Mouse (Mus musculus) testis, postnatal 10 days (tissue): ENCODE results near the gene Tradd.
"Not testable (repeated sequence)": the region's sequence is repeated elsewhere in the genome, so short reads cannot be mapped to it uniquely, and the experiment has no call there.

Source experiments
- DNase-seq: peaks from one replicate; pipeline ENCODE4 v3.0.0; 2021; ENCODE audit warnings: low spot score

Tradd gene

GRCm38 (mm10) chr8:105241016-105241415 lies 23.4 kb downstream of the Tradd start:
- DNase-seq = no peak

GRCm38 (mm10) chr8:105237442-105238142 lies 26.8 kb downstream of the Tradd start:
- no peak for DNase-seq

- DNase-seq = no peak
Measured at GRCm38 (mm10) chr8:105235206-105235605, 29.2 kb downstream of the Tradd start.

- no peak for DNase-seq
Measured at GRCm38 (mm10) chr8:105233126-105233935, 31.1 kb downstream of the Tradd start.

GRCm38 (mm10) chr8:105232321-105232693 lies 32.1 kb downstream of the Tradd start:
- DNase-seq = not testable (repeated sequence)

GRCm38 (mm10) chr8:105231503-105232320 lies 32.7 kb downstream of the Tradd start:
- no peak for DNase-seq

GRCm38 (mm10) chr8:105225917-105226316 lies 38.5 kb downstream of the Tradd start:
- DNase-seq = no peak

GRCm38 (mm10) chr8:105225272-105225593 lies 39.2 kb downstream of the Tradd start:
- no peak for DNase-seq

- DNase-seq = peak; percentile 98
Measured at GRCm38 (mm10) chr8:105224413-105225271, 39.8 kb downstream of the Tradd start, which contains the start of gene D230025D16Rik. TSS of gene D230025D16Rik (plus strand) at chr8:105225145.

- DNase-seq = no peak
Measured at GRCm38 (mm10) chr8:105223850-105224249, 40.6 kb downstream of the Tradd start.

GRCm38 (mm10) chr8:105217926-105218522 lies 46.4 kb downstream of the Tradd start:
- DNase-seq = no peak

GRCm38 (mm10) chr8:105214104-105214503 lies 50.3 kb downstream of the Tradd start:
- DNase-seq = no peak

GRCm38 (mm10) chr8:105209153-105210110 lies 55.0 kb downstream of the Tradd start:
- no peak for DNase-seq
